Mouse (Mus musculus) cerebellum, adult 2 months (tissue): ENCODE measurements around the gene Nxn.

Experiments used
- CTCF ChIP-seq: fragments of 200-500 bp; IDR thresholded peaks from 2 replicates; pipeline ENCODE4 v1.5.1; 2011; ENCODE audit warnings: low read depth, mild to moderate bottlenecking, control low read depth, low read length, moderate library complexity, borderline replicate concordance; ENCODE audit not compliant: insufficient read depth
- POLR2A ChIP-seq: fragments of 200-500 bp; IDR thresholded peaks from 2 replicates; pipeline ENCODE4 v1.6.1; 2011; ENCODE audit warnings: low read length, control low read depth, borderline replicate concordance; ENCODE audit not compliant: insufficient read depth

DNA sequence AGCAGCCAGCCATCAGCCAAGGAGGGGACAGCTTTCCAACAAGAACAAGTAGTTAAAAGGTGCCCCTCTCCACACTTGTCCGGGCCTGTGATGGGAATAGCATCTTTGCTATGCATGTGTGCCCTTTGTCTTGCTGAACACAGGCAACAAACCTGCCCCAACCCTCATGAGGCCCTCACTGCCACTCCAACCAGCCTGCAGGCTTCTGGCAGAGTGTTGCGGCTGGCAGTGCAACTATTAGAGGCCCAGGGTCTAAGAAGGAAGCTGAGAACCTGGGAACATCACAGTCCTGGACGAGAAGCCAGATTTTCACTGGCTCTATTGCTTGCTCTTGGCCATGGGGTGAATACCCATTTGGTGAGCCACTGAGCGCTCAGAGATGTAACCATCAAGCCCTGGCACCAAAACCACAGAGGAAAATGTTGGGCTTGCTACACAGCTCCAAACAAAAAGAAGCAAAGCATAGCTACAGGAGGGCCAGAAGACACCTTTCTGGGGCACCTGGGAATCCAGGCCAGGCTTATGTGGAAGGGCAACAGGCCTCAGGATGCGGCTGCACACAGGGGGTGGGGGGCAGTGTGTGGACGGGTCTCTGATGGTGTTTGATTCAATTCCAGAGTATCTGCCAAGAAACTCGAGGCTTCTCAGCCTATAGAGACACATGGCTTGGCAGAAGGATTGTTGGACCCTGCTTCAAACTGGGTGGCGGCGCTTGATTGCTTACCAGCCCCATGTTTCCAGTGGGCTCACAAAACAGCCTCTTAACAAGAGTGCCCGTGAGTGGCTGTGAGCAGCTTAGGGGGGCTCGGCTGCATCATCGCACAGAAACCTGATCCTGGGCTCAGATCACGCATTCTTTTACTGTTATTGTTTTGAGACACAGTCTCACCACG, 119.7 kb downstream of the Nxn start:
- TF ChIP-seq POLR2A (no peak), CTCF (no peak)
